Mouse (Mus musculus) 3134 (cell line): ENCODE measurements at regions not wholly inside any gene's neighbourhood (a gene's known extent, or its start where the extent isn't known, plus 50 kb on each side); places are given as distances from the start of the nearest gene placed in this dataset.
"Not testable (repeated sequence)": the region's sequence is repeated elsewhere in the genome, so short reads cannot be mapped to it uniquely, and the experiment has no call there.

ENCODE experiments used
- DNase-seq: peaks from one replicate; pipeline ENCODE4 v3.0.0-alpha.2; 2011; ENCODE audit warnings: low spot score; ENCODE audit not compliant: insufficient read length; ENCODE audit errors: extremely low read depth

DNA sequence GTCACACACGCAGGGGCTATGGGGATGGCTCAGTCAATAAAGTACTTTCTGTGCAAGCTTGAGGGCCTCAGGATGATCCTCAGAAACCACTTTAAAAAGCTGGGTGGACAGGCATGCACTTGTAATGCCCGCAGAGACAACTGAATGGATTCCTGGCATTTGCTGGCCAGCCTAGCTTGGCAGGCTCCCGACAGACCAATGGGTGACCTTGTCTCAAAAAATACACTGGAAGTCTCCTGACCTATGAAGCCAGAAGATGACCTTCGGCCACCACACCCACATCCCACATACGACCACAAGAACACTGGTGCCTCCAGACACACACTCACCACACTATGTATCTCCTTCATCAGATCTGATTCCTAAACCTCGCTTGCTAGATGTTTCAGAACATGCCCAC lies 141.5 kb upstream of the Rybp start:
- peak; percentile 71 for DNase-seq

- no peak for DNase-seq
Observed at GRCm38 (mm10) chr6:100425551-100425950, 138.3 kb upstream of the Rybp start.

DNA sequence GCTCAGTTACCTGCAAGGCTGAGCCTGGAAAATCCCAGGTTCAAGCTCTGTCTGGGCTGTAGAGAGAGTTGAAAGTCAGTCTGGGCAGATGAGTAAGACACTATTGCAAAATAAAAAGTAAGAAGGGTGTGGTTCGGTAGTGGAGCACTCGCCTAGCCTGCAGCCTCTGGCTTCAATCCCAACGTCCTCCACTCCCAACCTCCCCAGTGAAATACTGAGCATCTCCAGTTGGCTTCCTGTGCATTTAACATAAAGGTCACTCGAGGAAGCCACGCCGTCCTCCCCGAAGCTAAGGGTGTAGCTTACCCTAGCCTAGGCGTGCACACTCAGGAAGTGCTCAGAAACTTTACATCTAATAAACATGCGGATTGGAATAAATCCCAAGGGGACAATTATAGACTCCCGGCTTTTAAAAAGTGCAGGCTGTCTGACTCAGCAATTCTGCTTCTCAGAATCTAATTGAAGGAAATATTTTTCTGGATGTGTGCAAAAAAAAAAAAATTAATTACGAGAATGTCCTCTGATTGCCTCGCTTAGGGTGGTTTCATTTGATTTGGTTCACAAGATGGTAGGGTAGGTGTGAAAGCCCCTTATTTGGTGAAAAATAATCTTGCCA lies 137.6 kb upstream of the Rybp start:
- DNase-seq: peak; percentile 55

DNA sequence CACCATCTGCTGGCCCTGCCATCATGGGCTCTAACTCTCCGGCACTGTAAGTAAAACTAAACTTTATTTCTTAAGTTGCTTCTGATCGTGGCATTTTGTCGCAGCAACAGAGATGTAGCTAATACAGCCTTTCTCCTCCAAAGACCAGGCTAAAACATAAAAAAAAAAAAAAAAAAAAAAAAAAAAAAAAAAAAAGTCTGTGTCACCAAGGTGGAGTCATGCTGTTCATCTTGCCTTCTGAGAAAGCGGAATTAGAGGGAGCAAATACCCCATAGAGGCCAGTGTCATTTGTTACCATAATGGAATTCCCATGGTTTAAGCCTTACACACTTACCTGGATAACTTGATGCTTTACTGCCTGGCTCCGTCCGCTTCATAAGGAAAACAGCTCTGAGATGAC lies 136.9 kb upstream of the Rybp start:
- no peak for DNase-seq

DNA sequence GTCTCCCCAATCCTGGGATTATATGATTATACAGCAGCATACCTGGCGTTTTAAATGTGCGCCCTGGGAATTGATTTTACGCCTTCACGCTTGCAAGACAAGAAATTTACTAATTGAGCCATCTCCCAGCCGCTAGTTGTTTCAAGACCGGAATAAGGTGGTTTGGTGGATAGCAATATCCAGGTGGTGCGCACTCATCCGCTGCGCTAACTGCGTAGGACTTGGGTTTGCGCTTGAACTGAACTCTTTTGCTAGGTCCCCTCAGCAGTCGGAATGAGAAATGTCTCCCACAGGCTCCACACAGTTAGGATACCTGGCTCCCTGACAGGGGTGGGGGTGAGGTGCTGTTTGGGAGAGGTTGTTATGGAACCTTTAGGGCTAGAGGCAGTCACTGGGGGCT lies 136.4 kb upstream of the Rybp start:
- DNase-seq: no peak

GRCm38 (mm10) chr6:100422603-100423002 lies 135.3 kb upstream of the Rybp start:
- no peak for DNase-seq

GRCm38 (mm10) chr6:100421706-100422578 lies 134.7 kb upstream of the Rybp start:
- no peak for DNase-seq

DNA sequence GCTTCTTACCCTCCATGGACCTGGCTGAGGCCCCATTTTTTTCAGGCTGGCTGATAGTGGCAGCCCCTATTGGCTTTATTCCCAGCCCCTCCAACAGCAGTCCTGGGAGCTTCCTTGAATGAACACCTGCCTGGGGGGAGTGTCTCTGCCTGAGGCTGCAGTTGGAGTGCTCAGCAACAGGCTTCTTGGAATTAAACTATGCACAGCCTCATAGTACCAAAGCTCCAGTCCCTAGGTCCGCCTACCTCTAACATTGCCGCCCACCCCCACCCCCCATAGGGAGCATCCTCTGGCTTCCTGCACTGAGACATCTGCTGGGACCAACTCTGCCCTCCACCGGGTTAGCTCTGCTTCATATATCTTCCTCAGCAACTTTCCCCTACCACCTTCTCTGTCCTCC lies 133.3 kb upstream of the Rybp start:
- DNase-seq: no peak

DNA sequence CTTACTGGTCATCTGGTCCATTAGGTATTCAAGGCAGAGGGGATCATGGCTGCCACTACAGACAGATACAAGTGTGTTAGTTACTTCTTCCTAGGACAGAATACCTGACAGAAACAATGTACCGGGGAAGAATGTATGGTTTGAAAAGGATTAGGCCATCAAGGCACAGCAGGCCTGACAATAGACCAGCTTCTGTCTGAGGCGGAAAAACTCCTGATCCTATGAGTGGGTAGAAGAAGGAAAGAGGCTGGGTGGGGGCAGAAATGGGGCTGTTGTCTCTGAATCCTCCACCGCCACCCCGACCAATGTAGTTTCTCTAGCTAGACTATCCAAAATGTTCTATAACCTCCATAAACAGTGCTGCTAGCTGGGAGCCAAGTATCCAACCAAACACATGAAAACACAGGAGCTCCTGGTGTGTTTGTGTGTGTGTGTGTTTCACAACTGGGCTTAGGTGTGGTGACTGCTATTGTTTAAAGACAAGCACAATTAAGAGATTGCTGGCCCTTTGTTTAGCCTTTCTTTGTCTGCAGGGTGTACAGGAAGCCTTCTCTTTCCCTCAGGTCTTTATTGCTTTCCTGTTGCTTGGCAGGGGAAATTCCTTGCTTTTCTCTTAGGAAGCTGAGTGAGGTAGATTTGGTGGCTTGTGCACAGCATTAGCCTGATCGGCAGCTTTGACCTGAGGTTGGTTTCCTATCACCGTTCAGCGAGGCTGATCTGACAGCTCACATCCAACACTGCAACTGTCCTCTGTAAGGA lies 132.7 kb upstream of the Rybp start:
- DNase-seq: no peak

DNA sequence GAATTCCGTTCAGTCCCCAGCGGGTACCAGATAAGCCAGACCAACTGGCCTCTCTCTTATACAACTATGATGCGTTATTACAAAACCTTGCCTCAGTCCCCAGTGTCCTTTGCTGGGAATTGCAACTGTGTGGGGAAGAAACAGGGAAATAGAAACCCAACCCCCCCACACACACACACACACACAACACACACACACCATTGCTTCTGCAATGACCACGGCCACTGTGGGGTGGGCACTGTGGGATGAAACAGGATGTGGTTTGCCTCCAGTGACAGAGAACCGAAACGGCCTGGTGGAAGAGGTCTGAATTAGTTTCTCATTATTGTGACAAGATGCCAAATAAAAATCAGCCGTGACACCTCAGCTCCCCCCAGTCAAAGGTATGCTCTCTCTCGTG lies 128.8 kb upstream of the Rybp start:
- DNase-seq: no peak

- DNase-seq: no peak
Observed at GRCm38 (mm10) chr6:100415514-100415913, 128.2 kb upstream of the Rybp start.

- DNase-seq: no peak
Observed at GRCm38 (mm10) chr6:100414836-100415235, 127.6 kb upstream of the Rybp start.

DNA sequence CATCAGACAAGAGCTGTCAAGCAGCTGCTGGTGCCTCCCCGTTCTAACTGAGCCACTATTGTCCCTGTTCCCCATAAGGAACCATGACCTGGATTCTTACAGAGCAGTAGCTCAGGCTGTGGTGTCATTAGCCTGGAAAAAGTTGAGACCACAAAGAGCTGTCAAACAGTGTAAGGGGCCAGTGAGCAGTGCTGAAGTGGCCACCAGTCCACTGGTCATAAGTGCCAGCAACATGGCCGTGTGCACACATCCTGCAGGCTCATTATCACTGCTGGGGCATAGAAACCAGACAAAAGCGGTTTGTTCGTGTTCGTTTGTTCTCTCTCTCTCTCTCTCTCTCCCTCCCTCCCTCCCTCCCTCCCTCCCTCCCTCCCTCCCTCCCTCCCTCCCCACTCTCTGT lies 125.2 kb upstream of the Rybp start:
- no peak for DNase-seq

GRCm38 (mm10) chr6:100411968-100412367 lies 124.7 kb upstream of the Rybp start:
- DNase-seq: no peak

DNA sequence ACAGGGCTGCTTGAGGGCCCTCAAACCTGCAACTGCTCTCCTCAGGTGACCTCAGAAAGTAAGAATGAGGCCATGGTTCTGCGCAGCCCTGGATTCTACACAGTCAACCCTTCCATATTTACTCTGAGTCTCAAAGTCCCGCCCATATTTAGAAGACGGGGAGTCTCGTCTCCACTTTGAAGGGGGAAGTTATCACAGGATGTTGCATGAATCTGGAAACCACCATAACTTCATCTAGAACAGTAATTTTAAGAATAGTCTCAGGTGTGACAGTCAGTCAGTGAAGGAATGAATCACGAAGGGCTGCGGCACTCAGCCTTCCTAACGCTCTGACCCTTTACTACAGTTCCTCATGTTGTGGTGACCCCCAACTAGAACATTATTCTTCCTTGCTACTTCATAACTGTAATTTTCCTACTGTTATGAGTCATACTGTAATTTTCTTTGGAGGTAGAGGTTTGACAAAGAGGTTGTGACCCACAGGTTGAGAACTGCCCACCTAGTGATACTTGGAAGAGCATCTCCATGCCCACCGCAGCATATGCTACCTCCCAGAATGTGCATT lies 122.9 kb upstream of the Rybp start:
- no peak for DNase-seq

- DNase-seq: no peak
Observed at GRCm38 (mm10) chr6:100408826-100409225, 121.5 kb upstream of the Rybp start.

DNA sequence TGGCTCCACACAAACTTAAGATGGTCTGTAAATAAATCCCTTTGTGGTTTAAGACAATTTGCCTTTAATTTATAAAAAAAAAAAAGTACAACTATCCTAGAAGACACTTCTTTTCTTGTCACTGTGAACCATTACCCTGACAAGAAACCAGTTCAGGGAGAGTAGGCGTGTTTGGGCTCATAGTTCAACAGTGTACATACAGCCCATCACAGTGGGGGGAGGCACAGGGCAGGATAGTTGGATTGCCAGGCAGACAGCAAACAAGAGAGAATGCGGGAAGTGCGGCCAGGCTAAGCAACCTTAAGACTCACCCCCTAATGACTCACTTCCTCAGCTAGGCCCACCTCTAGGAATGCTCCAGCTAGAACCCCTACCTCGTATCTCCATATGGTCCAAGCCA lies 119.2 kb upstream of the Rybp start:
- no peak for DNase-seq

DNA sequence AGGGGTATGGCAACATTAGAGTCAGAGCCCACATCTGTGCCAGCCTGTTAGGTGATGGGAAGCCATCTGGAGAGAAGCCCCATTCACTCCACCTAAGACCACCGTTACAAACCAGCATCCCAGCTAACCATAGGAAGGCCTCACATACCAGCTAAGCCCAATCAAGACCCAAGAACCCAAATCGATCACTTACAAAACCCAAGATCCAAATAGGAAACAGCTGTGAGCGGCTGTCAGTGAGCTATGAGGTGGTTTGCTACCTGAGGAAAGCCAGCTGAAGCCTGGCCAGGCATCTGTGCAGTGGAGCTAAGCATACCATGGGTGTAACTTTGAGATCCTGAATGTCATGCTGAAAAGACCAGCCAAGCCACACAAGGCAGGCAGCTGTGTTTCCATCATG lies 116.9 kb upstream of the Rybp start:
- no peak for DNase-seq

DNA sequence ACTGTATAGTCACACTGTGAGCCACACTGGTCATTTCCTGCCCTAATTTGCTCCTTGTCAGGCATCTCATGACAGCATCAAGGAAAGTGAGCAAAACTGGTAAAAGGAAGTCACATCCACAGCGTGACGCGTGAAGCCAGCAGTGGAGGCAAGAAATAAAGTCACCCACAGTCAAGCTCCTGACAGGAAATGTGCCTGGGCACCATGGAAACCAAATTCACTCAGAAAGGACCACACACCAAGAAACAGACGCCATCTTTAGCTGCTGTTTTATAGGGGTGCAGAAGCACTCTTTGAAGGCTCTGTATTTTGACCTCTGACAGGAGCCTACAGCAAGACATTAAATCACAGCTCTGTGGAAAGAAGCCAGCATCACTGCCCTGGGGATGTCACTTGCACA lies 115.4 kb upstream of the Rybp start:
- no peak for DNase-seq

- no peak for DNase-seq
Observed at GRCm38 (mm10) chr6:100401728-100402127, 114.4 kb upstream of the Rybp start.

DNA sequence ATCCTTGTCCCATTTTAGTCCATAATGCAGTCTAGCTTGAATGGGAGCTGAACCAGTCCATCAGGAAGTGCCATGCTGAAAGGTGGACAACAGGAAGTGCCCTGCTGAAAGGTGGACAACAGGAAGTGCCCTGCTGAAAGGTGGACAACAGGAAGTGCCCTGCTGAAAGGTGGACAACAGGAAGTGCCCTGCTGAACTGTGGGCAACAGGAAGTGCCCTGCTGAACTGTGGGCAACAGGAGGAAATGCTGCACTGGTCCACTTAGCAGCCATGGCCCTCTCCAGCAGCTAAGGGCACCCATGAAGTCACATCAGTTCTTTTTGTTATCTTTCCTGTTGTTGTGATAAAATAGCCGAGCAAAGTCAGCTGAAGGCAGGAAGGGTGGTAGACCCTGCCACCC lies 112.1 kb upstream of the Rybp start:
- DNase-seq: not testable (repeated sequence)
